Mouse (Mus musculus) olfactory bulb, adult 2 months (tissue): ENCODE results near the gene Oxgr1.

Source experiments
- CTCF ChIP-seq: fragments of 200-500 bp; IDR thresholded peaks from 2 replicates; pipeline ENCODE4 v1.5.1; 2012; ENCODE audit warnings: low read depth, mild to moderate bottlenecking, low read length, moderate library complexity; ENCODE audit not compliant: insufficient read depth
- POLR2A ChIP-seq: fragments of 200-500 bp; IDR thresholded peaks from 2 replicates; pipeline ENCODE4 v1.6.1; 2012; ENCODE audit warnings: mild to moderate bottlenecking, low read depth, low read length, moderate library complexity; ENCODE audit not compliant: insufficient read depth

- no peak for TF ChIP-seq CTCF
- no peak for TF ChIP-seq POLR2A
Observed at GRCm38 (mm10) chr14:120002673-120003072, 39.6 kb downstream of the Oxgr1 start.
